Mouse (Mus musculus): ENCODE results near the gene Wasf1.

Wasf1 gene

DNA sequence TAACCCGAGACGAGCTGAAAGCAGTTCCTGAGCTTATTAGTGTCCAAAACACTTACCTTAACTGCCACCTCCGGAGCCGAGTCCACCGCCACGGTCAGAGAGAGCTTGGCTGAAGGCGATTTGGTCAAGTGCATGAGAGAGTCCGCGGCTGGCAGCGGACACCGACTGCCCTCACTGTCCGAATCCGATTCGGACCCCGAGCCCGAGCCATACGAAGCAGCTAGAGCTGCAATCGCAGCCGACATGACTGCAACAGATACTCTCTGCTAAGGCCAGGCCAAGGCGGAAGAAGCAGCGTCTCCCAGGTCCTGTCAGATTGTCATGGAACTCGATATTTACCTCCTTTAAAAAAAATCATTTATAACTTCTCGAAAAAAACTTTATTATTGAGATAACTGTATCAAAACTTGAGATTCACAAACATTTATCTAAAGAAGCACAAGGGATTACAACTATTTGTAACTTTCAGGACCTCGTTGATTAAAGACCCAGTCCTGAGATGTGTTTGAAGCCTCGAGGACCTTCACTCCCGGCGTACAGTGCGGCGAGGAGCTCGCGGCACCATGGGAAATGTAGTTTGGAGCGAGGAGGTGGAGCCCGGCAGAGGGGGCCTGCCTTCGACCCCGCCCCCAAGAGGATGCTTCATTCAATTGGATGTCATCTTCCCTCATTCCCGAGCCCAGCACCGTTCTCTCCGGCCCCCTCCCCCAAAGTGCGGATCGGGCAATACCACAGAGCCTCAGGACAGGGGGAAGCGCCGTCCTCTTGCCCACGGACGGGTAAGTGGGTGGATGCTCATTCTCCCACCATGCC is at the start of gene Wasf1, which contains the start of gene Cdc40:
Gene Wasf1 (plus strand): TSS at position 645 of the 813 bp plus-strand sequence.
Gene Cdc40 (minus strand): TSS at position 481 of the 813 bp plus-strand sequence.
- peak; percentile 93 for DNase-seq

DNA sequence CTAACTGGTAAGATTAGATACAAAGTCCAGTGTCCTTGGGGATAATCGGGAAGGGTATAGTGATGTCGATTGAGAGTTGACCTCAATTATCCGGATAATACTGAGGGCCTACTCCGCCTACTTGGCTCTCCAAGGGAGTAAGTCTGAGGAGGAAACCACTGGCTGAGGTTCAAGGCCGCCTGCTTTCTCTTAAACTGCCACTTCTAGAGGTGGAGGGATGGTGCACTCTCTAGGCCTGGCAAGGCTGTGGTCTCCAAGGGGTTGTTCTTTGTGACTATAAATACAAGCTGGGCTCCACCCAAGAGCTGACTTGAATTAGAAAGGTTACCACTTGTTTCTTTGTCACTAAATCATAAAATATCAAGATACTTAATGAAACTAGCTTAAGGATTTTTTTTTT is 43.2 kb upstream of the Wasf1 start:
- DNase-seq, result no peak

DNA sequence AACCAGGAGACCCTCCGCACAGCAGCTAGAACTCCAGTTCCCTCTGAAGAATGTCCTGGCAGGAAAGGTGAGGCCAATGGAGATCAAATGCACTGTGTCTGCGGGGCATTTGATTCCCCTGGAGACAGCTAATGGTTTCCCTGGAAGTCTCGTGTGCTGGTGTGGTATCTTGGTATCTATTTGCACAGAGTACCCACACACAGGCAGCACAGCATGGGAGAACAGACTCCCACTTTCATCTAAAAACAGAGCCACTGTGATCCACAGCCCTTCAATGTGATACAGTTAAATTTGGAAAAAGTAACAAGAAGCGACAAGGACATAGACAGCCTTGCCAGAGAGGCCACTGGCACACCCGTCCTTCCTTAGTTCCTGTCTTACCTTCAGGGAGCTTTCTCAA is 39.4 kb upstream of the Wasf1 start:
- no peak for DNase-seq

DNA sequence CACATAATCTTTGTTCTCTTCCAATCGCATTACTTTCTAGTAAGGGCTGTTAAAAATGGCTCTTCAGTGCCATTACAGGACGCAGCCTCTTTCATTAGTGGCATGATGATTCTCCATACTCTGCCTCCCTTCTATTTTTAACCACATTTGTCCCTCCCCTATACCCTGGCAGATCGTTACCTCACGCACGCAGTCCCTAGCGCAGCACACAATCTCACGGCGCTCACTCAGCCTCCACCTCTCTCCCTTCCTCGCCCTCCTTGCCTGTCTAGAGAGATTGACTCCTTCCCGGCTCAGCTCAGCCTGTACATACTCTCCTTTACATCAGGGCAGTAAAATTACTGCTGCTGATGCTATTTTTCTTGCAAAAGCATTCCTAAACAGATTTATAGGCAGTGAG is 38.7 kb upstream of the Wasf1 start:
- no peak for DNase-seq

DNA sequence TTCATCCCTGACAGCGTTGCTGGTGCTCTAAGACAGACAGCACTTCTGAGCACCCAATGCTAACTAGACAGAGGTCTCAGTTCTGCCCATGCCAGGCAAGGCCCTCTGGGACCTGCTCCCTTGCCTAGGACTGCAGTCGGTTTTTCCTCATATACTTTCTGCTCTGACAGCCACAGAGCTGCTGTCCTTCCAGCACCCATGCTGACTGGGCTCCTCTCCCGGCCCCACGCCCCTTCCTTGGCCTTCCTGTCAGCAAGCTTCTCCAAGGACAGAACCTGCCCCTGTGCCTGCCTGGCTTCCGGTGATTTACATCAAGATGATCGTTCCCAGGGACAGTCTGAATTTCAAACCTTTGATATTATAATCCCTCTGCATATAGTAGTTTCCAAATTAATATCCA is 37.6 kb upstream of the Wasf1 start:
- DNase-seq, result no peak

DNA sequence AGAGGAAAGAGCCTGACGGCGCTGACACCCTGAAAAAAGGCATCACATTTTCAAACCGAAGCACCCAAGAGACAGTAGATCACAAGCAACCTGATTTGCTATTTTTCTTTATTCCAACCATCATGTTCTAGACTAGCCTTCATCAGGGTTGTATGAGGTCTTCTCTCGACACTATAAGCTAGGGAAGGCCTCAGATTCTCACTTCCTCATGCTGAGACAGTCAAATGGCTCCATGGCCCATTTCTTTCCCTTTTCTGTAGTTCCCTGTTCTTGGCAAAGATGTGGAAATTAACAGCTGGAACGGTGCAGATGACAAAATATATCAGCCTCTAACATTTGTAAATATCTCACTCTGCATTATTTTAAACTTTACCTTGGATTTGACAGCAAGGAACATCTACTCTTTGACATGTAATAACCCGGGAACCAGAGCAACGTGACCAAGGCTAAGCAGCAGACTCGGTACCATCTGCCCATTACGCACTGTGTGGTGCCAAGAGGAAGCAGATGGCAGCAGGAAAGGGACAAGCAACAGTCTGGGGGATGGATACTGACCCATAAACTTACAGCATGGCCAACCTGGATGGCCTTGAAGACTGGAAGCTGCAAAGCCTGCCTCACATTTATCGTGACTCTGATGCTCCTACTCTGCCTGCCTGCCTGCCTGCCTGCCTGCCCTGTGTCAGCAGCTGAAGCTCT is 36.0 kb upstream of the Wasf1 start:
- no peak for DNase-seq

DNA sequence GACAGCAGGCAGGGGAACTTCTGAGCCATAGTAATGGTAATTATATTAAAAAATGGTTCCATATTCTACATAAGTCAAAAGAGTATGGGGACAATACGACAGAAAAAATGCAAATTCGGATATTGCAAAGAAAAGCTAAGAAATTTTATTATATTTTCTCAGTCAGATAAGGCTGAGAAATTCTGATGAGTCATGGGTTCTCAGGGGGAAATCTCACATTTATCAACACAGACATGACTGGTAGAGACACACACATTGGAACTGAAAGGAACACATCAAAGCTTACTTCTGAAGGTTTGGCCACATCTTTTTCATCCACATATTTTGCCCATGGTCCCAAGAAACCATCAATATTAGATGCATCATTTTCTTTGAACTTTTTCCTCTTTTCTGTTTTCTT is 32.6 kb upstream of the Wasf1 start:
- no peak for DNase-seq

DNA sequence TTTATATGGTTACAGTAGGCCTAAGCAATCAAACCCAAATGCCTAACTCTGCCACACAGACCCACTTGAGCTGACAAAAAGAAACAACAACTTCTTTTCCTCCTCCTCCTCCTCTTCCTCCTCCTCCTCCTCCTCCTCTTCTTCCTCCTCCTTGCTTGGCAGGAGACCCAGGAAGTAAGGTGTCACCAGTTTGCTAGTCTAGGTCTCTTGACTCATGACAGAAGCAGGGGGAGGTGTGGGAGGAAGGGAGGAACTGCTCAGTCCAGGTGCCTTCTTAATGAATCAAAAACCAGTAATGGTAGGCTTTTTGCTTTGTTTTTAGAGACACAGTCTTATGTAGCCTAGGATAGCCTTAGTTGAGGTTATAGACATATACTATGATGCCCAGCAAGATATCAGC is 32.1 kb upstream of the Wasf1 start:
- DNase-seq, result no peak

DNA sequence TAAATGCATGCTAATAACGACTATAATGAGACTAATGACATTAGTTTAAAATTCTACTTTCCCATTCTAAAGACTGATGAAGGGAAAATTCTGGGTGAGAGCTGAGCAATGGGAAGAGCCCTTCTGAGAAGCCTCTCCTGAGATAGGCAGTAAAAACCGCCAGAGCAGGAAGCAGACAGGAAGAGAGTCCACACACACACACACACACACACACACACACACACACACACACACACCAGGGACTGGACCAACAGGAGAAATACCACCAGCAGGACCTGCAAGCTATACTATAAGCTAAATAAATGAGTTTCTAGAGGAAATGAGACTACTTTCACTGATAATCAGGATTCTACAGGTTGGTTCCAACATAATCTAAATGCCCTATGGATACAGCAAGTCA is 27.7 kb upstream of the Wasf1 start:
- no peak for DNase-seq

DNA sequence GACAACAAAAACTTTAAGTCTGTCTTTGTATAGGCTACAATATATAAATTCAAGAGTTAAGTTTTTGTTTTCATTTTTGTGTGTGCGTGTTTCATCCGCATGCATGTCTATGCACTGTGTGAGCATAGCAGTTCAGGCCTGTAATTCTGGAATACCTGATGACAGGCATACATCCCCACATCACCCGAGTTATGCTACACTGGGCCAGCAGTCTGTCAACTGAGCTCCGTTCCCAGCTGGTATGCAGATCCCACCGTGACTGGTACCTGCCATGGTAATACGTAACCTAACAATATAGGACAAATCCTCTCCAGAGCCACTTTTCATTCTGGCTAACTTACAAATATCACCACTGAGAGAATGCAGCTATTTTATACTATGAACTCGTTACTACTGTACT is 26.6 kb upstream of the Wasf1 start:
- no peak for DNase-seq

DNA sequence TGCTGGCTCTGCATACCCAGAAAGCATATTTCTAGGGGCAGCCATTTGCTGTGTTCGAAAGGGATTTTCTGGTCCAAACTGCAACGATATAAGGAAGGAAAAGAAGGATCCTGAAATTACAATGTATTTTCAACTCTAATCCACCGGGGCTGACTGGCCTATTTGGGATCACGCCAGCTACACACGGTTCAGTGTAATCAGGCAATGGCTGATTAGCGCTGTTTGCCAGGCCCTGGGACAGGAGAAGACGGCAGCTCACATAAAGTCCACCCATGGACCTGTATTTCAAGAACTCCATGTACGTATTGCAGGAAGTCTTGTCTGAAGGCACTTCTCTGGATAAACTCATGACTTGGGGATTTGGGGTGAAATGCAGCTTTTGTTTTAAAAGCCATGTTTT is 25.7 kb upstream of the Wasf1 start:
- no peak for DNase-seq

DNA sequence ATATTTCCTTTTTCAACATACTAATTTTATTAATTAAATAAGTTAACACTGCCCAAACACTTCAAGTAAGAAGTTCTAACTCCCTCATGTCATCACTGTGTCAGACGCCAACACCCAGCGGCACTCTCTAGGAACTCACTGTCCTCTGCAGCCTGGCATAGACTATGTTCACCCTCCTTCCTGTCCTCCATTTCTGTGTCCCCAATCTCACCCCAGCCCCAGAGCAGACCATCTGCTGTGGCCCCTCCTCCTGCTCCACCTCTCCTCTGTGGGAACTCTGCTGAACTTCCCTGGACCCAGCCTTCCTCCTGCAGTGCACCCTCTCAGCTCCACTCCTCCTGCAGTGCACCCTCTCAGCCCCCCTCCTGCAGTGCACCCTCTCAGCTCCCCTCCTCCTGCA is 15.2 kb upstream of the Wasf1 start:
- DNase-seq, result no peak

DNA sequence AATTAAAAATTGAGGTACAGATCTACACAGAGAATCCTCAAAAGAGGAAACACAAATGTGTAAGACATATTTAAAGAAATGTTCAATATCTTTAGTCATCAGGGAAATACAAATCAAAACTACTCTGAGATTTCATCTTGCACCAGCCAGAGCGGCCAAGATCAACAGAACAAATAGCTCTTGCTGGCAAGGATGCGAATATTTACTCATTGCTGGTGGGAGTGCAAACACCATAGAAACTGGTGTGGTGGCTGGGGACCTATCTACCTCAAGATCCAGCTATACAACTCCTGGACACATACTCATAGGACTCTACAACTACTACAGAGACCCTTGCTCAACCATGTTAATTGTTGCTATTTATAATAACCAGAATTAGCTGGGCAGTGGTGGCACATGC is 12.0 kb upstream of the Wasf1 start:
- peak; percentile 25 for DNase-seq

DNA sequence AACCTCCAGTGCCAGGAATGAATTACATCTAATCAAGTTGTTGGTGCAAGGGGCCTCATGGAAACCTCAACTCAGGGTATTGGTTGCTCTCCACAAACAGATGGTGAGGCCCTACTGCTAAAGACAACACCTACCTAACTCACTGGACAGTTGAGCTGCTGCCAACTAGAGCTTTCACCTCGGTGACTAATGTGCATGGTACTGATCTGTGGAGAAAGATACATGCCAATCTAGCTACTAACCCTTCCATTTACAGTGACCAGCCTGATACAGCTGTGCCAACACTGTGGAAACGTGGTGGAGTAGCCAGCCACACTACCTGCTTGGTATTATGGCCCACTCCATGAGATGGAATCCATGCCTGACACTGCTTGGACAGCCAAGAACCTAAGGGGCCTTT is 11.2 kb upstream of the Wasf1 start:
- no peak for DNase-seq

DNA sequence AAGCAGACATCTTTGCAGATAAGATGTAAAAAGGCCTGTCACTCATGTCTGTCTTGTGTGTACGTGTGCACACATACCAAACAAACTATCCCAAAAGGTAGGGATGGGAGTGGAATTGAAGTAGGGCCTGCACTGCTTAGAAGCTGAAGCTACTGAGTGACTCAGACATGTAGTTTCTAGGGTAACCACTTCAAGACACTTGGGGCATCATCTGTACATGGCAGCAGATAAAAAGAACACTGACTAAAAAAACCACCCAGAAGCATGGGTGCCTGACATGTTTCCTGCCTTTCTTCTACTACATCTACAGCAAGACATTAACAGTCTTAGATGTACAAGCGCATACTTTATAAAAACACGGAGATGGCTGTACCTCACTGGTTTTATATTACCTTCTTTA is 5.0 kb upstream of the Wasf1 start:
- no peak for DNase-seq

DNA sequence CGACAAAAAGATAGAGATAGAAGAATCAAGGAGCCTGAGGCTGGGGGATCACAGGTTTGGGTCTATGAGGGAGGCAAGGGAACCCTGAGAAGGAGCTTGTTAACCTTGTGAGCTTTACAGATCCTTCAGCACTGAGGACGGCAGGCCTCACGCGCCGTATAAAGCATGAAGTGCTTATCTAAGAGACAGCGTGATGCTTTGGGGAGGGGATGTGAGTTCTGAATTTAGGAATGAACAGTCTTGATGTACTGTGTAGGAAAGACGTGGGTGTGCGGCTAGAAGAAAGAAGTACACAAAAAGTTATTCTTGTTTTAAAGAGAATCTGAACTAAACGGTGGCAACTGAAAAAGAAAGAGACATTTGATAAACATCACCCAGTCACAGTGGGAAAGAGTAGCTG is 3.3 kb upstream of the Wasf1 start:
- no peak for DNase-seq

DNA sequence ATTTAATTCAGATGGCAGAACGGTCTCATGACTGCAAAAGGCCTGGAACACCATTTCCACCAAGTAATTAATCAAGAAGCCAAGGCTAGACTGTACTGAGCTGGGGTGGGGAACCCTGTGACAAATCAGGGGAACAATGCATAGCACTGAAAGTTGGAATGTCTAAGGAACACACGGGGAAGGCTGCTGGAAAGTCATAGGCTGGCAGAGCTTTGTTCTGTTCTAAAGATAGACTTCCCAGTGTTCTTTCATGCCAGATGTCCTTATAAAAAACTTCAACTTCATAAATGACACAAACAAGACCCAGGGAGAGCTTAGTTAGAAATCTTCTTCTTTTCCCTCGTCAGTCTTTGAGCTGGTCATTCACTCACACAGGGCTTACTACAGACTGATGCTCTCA is 2.0 kb upstream of the Wasf1 start:
- no peak for DNase-seq

DNA sequence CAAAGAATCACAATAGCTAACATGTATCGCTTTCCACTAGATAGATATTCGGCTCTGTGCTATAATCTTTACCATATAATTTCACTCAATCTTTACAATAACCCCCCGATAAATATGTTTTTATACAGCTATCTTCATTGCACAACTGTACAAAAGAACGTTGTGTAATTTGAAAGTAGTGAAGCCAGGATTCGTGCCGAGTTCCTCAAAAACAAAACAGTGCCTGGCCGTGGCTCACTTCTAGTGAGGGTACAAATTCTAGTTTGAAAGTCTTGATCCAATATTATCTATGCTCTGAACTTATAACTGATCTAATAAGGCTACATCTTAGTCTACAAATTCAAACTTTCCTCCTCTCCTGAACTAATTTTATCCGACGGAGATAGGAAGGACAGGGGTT is 942 bp upstream of the Wasf1 start:
- DNase-seq, result peak; percentile 9

DNA sequence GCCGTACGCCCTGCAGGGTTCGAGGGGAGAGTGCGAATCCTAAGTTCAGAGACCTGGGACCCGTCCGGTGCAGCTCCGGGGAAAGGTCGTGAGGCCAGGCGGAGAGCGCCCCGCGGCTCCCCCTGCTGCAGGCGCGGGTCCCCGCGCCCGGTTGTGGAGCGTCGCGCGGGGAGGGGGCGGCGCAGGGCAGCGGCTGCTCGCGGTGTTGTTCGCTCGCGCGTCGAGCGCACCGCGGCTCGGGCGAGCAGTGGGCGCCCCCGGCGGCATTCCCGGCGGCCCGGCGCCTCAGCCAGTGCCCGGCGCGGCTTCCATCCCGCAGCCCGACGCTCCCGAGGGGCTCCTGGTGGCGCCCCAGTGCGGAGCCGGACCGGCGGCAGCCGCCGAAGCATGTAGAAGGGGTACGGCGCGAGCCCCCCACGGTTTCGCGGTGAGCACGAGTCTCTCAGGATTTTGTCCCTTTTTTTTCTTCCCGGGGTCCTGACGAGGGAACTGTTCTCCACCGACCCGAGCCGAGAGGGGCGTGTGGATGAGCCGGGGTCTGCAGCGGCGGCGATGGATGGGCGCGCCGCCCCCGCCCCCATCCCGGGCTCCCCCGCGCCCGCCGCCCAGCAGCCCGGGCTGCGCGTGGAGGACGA is 486 bp downstream of the Wasf1 start:
- no peak for DNase-seq

DNA sequence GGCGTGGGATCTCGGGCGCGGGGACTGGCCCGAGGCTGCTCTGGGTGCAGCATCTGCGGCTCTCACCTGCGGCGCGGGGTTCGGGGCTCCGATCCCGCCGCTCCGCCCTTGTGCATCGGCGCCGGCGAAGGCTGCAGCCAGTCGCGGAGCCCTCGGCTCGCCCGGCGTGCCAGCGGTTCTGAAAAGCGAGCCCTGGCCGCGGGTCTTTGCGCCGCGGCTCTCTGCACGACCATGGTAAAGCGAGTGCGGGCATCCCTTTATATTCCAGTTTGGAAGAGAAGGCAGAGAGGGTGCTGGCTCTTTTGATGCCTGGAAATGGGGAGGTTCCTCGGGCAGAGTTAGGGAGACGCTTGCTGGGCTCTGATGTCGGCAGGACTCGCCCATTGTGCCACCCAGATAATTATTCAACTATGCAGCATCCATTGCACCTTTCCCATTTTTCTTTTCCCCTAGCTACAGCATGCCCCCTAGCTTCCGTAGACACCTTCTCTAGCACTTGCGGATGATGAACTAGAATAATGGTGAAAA is 1.1 kb downstream of the Wasf1 start:
- peak; percentile 2 for DNase-seq

DNA sequence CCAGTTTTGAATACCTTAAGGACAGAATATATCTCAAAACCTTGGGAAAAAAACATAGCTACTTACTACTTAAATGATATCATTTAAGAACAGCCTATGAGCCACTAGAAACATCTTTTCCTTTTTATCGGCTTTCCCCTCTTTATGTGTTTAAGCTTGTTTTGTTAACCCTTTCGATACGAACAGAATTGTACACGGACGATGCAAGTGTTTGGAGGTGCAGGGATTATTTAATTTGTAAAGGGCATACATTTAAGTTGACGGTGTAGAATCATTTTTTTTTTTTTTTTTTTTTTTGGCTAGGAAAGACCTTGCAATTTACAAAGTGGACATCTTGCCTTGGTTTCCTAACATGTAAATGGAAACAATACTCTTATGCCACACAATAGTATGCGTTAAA is 2.2 kb downstream of the Wasf1 start:
- no peak for DNase-seq

DNA sequence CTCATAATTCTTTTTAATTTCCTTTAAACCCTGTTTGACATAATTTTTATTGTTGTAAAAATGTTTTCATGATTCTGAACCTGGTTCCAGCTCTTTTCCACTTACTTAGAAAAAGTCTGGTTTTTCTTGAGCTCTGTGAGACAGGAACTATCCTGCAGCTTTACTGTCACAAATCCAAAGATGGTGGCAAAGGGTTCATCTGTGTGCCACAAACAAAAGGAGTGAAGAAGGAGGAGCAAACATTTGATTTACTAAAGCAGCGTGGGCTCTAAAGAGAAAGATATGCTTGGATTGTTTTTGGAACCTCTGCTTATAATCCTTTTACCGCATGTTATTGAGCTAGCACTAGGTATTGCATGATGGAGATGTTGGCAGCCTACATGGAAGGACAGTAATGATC is 4.0 kb downstream of the Wasf1 start:
- DNase-seq, result no peak

DNA sequence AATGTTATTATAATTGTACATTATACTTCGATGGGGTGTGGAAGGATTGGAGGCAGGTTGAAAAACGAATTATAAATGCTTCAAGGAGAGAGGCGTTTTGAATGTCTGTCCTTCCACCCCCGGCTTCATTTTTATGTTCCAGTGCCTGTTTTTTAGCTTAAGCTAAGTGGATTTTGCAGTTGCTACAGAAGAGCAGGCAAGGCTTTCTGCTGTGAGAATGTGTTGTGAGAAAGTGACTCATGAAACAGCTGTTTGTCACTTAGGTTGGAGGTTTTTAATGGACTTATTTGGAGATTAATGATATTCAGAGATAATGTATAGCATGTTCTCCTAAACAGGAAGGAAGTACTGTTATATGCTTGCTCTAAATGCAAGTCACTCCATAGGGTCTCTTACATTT is 5.9 kb downstream of the Wasf1 start:
- DNase-seq, result no peak

DNA sequence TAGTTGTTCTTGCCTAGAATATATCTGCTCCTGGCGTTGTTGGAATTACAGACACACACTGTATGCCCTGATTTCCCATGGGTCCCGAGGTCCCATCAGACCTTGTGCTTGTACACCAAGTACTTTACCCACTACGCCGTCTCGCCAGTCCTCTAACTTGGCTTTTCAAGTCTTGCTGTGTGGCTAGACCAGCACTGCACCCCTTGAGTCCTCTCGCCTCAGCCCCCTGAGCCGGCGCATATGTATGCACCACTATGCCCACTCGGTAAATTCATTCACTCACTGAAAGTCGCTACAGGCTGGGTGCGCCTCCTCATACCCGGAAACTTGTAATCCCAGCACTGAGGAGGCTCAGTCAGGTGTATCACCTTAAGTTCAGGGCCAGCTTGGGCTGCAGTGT is 12.5 kb downstream of the Wasf1 start:
- no peak for DNase-seq
